Mouse (Mus musculus) lung, adult 2 months (tissue): ENCODE measurements around the gene Bves. TPM values are rescaled to one million over a fixed set of nuclear protein-coding genes. Genes with fewer than 3 reads are reported as not detected.

Source experiments
- DNase-seq: peaks from one replicate; pipeline ENCODE4 v3.0.0; 2022
- H3K4me1 ChIP-seq: fragments of 200-500 bp; 2 replicates; pipeline ENCODE4 v1.6.1; 2011; ENCODE audit warnings: low read length; ENCODE audit not compliant: control insufficient read depth, insufficient read depth
- H3K4me3 ChIP-seq: fragments of 200-500 bp; replicated peaks from 2 replicates; pipeline ENCODE3; 2011; ENCODE audit warnings: low read depth, mild to moderate bottlenecking, control low read depth, low read length; ENCODE audit errors: extremely low read depth
- CTCF ChIP-seq: fragments of 200-500 bp; IDR thresholded peaks from 2 replicates; pipeline ENCODE4 v1.5.1; 2011; ENCODE audit warnings: mild to moderate bottlenecking, low read length, control low read depth; ENCODE audit not compliant: insufficient read depth
- POLR2A ChIP-seq: fragments of 200-500 bp; IDR thresholded peaks from 2 replicates; pipeline ENCODE4 v1.6.1; 2011; ENCODE audit warnings: low read depth, mild to moderate bottlenecking, control low read depth, low read length, borderline replicate concordance; ENCODE audit errors: extremely low read depth
- WGBS: fragments of 180-500 bp; shearing (Covaris S2); methylation state at CpG from one replicate; pipeline ENCODE4 v1.1.7; 2018; 5-methylcytosine and 5-hydroxymethylcytosine counted together
- polyA plus RNA-seq: library from polyadenylated mRNA; depleted of rRNA; stranded (reverse); fragments of >200 nt; gene quantifications from 2 replicates; pipeline ENCODE4 v1.2.3, GENCODE M21; 2012

Gene Bves
- polyA plus RNA-seq, 1 experiment = 2.0 TPM

DNA sequence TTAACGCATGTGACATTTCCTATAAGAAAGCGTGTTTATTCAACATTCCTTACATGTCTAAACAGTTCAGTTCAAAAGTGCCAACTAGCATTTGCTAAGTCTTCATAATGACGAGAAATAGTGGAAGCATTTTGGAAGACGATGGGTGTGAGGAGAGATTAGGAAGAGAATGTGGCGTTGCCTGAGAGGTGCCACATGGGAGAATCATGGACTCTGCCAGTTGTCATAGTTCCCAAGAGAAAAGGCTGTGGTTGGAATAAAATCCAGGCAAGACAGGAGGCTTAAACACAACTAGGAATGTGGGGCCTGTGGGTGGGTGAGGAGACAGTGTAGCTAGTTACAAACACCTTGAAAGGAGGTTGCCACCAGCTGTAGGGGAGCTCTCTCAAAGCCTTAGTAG is 30.4 kb upstream of the Bves start:
- TF ChIP-seq CTCF = no peak
- TF ChIP-seq POLR2A = no peak
- no peak for DNase-seq
- no peak overlapping the region for H3K4me3 ChIP-seq
- no peaks in the 10 kb centered on the region for H3K4me1 ChIP-seq
- 54% methylated on average over 5 of the region's 5 CpGs for WGBS

DNA sequence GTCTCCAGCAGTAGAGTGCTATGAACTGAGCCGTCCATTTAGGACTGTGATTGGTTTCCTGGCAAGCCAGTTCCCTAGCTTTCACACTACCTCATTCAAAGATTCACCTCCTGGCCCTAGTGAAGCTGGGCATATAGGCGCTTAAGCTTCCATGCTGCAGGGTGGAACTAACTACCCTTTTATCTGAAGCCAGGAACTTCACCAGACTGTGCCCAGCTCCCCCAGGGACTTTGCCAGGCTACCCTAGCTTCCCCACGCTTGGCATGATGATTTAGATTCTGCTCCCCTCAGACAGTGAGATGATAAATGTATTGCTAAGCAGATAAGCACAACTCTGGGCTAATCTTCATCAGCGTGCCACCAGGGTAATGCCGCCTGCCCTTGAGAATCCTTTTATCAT is 24.4 kb upstream of the Bves start:
- Histone ChIP-seq H3K4me3 (no peak overlapping the region), H3K4me1 (no peaks in the 10 kb centered on the region)
- TF ChIP-seq CTCF = no peak
- no peak for TF ChIP-seq POLR2A
- DNase-seq = no peak
- 78% methylated on average over 5 of the region's 5 CpGs for WGBS

DNA sequence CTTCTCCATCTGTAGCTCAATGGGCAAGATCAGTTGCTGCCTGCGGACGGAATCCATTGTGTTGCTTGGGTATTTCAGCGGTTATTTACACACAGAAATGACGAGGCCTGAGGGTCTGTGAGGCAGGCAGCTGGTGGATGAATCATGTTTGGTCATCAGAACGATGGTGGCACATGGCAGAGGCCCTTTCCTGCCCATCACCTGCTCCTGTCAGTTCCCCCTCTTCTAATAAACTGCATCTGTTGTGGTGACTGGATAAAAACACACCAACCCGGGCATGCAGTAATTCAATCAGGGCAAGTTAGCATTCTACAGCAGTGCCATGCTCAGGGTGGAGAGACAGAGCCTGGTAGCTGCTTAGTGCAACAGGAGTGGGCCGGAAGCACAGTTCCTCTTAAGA is 23.9 kb upstream of the Bves start:
- Histone ChIP-seq H3K4me3 (no peak overlapping the region), H3K4me1 (no peaks in the 10 kb centered on the region)
- no peak for TF ChIP-seq CTCF
- no peak for TF ChIP-seq POLR2A
- WGBS = 79% methylated on average over 7 of the region's 7 CpGs
- DNase-seq = no peak

DNA sequence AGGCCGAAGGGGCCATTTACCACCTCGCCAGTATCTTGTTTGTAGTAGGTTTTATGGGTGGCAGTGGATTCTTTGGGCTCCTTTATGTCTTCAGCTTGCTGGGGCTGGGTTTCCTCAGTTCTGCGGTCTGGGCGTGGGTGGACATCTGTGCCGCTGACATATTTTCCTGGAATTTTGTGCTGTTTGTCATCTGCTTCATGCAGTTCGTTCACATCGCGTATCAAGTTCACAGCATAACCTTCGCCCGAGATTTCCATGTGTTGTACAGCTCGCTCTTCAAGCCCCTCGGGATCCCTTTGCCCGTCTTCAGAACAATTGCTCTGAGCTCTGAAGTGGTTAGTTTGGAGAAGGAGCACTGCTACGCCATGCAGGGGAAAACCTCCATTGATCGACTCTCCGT is 20.7 kb upstream of the Bves start:
- TF ChIP-seq CTCF (no peak), POLR2A (no peak)
- H3K4me3 ChIP-seq = no peak overlapping the region
- no peak for DNase-seq
- 91% methylated on average over 16 of the region's 16 CpGs for WGBS
- no peaks in the 10 kb centered on the region for H3K4me1 ChIP-seq

DNA sequence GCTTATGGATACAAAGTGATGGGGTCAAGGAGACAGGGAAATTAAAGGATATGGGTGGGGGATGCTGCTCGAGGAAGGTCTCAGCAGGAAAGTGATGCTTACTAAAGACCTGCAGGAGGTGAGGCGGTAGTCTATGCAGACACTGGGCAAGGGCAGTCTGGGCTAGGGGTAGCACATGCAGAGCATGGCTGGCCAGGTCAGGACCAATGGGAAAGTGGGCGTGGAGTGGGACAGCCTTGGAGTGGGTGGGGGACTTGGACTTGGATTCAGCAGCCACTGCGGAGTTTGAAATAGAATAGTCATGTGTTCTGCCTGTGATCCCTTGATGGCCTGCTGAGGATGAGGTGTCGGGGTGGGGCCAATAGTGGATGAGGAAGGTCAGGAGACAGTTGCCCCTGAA is 16.6 kb upstream of the Bves start:
- WGBS = 74% methylated on average over 5 of the region's 5 CpGs
- no peak overlapping the region for H3K4me3 ChIP-seq
- no peaks in the 10 kb centered on the region for H3K4me1 ChIP-seq
- no peak for DNase-seq
- TF ChIP-seq POLR2A (no peak), CTCF (no peak)

DNA sequence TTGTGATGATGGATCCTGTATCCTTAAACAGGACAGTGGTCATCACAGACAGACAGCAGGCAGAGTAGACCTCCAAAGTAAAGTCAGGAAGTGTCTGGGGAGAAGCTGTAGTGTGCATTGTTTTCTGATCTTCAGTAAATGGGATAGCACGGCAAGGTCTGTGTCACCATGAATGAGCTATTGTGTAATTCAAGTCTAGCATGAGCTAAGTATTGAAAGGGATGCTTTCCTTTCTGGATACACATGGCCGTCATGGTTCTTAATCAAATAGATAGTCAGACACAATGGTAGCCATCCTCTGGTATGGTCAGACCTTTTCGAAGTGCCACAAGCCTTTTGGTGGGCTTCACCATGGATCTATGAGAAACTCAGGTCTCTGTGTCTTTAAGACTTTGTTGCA is 15.3 kb upstream of the Bves start:
- no peaks in the 10 kb centered on the region for H3K4me1 ChIP-seq
- no peak overlapping the region for H3K4me3 ChIP-seq
- DNase-seq = no peak
- 79% methylated on average over 3 of the region's 3 CpGs for WGBS
- TF ChIP-seq CTCF = no peak
- TF ChIP-seq POLR2A = no peak

DNA sequence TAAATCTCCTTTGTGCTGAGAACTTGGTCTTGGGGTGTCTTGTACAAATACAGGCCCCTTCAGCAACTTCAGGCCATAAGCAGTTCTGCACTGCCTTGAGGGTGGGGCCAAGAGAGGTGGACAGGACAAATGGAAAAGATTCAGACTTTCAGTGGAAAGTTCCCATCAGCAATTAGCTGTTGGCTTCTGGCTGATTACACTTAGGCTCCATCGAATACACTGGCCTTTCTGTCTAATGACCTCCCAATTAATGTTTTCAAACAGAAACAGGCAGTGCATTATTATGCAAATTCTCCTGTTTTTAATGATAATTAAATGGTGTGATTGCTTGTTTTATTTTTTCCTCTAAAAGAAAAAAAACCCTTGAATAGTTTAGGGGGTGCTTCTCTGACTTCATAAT is 11.4 kb upstream of the Bves start:
- H3K4me1 ChIP-seq = no peaks in the 10 kb centered on the region
- H3K4me3 ChIP-seq = no peak overlapping the region
- DNase-seq = no peak
- TF ChIP-seq CTCF (no peak), POLR2A (no peak)
- WGBS = 73% methylated on average over 1 of the region's 1 CpGs

DNA sequence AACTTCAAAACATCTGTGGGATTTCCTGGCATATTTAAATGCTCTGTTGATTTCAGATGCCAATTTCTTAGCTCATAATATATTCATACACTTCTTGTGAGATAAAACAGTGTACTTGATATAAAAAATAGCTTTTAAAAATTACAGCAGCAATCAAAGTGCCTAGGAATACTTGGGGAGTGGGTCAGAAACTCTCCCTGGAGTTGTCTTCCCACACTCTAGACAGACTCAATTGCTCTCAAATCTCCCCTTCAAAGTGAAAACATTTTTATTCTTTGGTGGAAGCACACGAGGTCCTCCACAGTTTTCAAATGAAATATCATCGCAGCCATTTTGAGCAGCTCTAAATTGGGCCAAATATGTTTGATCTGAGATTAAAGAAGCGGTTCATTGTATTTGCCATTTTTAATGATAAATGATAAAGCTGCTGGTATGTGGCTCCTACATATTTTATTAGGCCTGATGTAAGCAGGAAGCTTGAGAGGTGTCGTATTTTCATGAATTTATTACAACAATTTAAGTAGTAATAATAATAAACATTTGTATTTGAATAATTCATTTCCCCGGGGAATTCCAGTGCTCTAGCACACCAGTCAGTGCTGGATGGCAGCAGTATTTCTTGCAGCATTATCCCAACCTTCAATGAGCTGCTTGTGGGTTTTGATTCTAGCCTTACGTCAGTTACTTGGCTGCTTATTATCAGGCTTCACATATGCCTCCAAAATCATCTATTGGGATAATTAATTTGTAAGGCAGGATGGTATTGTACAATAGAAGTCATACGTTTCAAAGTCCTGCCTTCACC is 7.2 kb upstream of the Bves start:
- Histone ChIP-seq H3K4me1 (no peaks in the 10 kb centered on the region), H3K4me3 (no peak overlapping the region)
- no peak for DNase-seq
- 72% methylated on average over 7 of the region's 7 CpGs for WGBS
- TF ChIP-seq POLR2A = no peak
- TF ChIP-seq CTCF = no peak

DNA sequence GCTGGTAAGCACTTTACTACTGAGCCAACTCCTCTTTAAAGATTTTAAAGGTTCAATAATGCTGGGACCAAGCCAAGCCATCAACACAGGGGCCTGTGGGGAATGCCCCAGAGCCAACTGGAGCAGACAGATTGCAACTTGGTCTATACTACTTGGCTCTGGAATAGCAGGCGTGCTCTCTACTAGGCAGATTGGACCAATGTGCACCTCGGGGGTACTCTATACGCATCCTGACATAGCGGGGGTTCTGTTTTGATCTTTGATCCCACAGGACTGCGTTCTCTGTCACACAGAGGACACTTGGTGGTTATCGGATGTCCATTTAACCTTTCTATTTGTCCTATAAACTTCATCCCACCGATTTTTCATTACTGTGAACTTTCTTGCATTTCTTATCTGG is 647 bp upstream of the Bves start:
- Histone ChIP-seq H3K4me3 (no peak overlapping the region), H3K4me1 (no peaks in the 10 kb centered on the region)
- DNase-seq = no peak
- 27% methylated on average over 7 of the region's 7 CpGs for WGBS
- no peak for TF ChIP-seq POLR2A
- no peak for TF ChIP-seq CTCF

DNA sequence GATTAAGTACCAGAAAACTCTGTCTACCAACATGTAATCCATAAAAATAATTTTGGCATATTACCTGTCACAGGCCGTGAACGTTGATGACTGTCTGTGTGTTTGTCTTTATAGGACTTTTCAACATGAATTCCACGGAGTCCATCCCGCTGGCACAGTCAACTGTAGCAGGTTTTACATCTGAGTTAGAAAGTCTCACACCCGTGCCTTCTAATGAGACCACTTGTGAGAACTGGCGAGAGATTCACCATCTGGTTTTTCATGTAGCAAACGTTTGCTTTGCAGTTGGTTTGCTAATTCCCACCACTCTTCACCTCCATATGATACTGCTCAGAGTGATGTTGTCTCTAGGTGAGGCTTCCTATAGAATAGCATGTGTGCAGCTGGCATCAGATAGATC is 3.5 kb downstream of the Bves start:
- Histone ChIP-seq H3K4me3 (no peak overlapping the region), H3K4me1 (no peaks in the 10 kb centered on the region)
- TF ChIP-seq POLR2A = no peak
- no peak for TF ChIP-seq CTCF
- 71% methylated on average over 7 of the region's 7 CpGs for WGBS
- DNase-seq = no peak

DNA sequence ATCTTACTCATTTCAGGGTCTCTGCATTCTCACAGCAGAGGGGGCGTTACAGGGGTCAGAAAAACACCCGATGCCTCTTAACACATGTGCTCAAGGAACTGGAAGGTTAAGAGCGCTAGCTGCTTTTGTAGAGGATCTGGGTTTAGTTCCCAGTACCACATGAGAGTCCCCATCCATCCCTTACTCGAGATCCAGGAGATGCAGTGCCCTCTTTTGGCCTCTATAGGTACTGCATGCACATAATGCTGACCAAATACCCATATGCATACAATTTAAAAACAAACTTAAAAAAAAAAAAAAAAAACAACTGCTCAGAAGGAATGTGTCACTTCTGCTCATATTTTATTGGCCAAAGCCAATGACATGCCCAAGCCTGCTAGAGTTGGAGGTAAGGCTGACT is 8.8 kb downstream of the Bves start:
- TF ChIP-seq POLR2A (no peak), CTCF (no peak)
- Histone ChIP-seq H3K4me1 (no peaks in the 10 kb centered on the region), H3K4me3 (no peak overlapping the region)
- WGBS = 88% methylated on average over 4 of the region's 4 CpGs
- no peak for DNase-seq
